Mouse (Mus musculus) midbrain, embryonic 16.5 days (tissue): ENCODE data around the gene Syngr2. TPM values are rescaled to one million over a fixed set of nuclear protein-coding genes. Genes with fewer than 3 reads are reported as not detected.

Experiments
- ATAC-seq: fragments of 200-750 bp; cut with Nextera tagmentation; 2 replicates; pipeline ENCODE4 v1.8.0; 2017; ENCODE audit warnings: moderate TSS enrichment
- H3K27ac ChIP-seq: fragments of 300-500 bp; sonication (generic); 2 replicates; pipeline ENCODE4 v1.5.1; 2014; ENCODE audit warnings: mild to moderate bottlenecking, low read length, mixed read lengths
- H3K27me3 ChIP-seq: fragments of 300-500 bp; sonication (generic); 2 replicates; pipeline ENCODE4 v1.6.1; 2014; ENCODE audit warnings: low read depth, low read length, mixed read lengths; ENCODE audit not compliant: control insufficient read depth, insufficient read depth
- H3K36me3 ChIP-seq: fragments of 300-500 bp; sonication (generic); 2 replicates; pipeline ENCODE4 v1.6.1; 2014; ENCODE audit warnings: mild to moderate bottlenecking, low read length, moderate library complexity, mixed read lengths; ENCODE audit not compliant: control insufficient read depth, insufficient read depth
- H3K4me1 ChIP-seq: fragments of 300-500 bp; sonication (generic); 2 replicates; pipeline ENCODE4 v1.6.1; 2014; ENCODE audit warnings: mild to moderate bottlenecking, low read length, mixed read lengths; ENCODE audit not compliant: control insufficient read depth, insufficient read depth
- H3K4me2 ChIP-seq: fragments of 300-500 bp; sonication (generic); 2 replicates; pipeline ENCODE4 v1.6.1; 2014; ENCODE audit warnings: mild to moderate bottlenecking, low read length, mixed read lengths
- H3K4me3 ChIP-seq: fragments of 300-500 bp; sonication (generic); 2 replicates; pipeline ENCODE4 v1.5.1; 2014; ENCODE audit warnings: low read depth, mild to moderate bottlenecking, low read length, moderate library complexity, mixed read lengths
- H3K9ac ChIP-seq: fragments of 300-500 bp; sonication (generic); 2 replicates; pipeline ENCODE4 v1.6.1; 2014; ENCODE audit warnings: low read depth, low read length, mixed read lengths
- H3K9me3 ChIP-seq: fragments of 300-500 bp; sonication (generic); replicated peaks from 2 replicates; pipeline ENCODE4 v1.6.1; 2014; ENCODE audit warnings: mild to moderate bottlenecking, low read length, mixed read lengths; ENCODE audit not compliant: control insufficient read depth, poor library complexity, severe bottlenecking
- WGBS: fragments of 180-500 bp; shearing (Covaris S2); extraction: QIAGEN DNeasy Blood & Tissue Kit; methylation state at CpG from one replicate; pipeline ENCODE4 v1.1.7; 2014; 5-methylcytosine and 5-hydroxymethylcytosine counted together
- polyA plus RNA-seq: library from polyadenylated mRNA; unstranded; fragments of >200 nt; fragmentation: Nextera tagmentation; extraction: Ambion mirVana; gene quantifications from 2 replicates; pipeline ENCODE4 v1.2.1, GENCODE M21; 2015

The Syngr2 gene
- polyA plus RNA-seq, 1 experiment from 2014 or later: 13.8 TPM

DNA sequence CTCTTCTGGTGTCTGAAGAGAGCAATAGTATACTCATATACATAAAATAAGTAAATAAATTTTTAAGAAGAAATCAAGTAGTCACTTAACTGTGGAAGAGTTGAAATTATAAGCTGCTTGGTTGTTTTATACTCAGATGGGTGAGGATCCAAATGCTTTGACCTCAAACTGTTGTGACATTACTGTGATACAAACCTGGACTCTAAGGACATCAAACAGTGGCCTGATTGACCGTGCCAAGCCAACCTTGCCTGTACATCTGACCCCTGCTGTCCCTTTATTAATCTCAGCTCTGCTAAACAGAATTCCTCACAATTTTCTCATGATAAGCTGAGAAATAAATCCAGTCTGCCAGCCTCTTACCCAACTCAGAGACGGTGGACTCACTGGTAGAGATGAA is 36.2 kb downstream of the Syngr2 start:
- WGBS: 85% methylated on average over 2 of the region's 2 CpGs
- ATAC-seq: no peak
- Histone ChIP-seq H3K4me1 (peaks cover 14% of the 10 kb centered on the region), H3K27me3 (no peaks in the 10 kb centered on the region), H3K9ac (no peak overlapping the region), H3K4me3 (no peak overlapping the region), H3K4me2 (no peak overlapping the region), H3K36me3 (no peaks in the 10 kb centered on the region), H3K27ac (no peak overlapping the region), H3K9me3 (no peaks in the 10 kb centered on the region)

- Histone ChIP-seq H3K36me3 (no peaks in the 10 kb centered on the region), H3K27ac (no peak overlapping the region), H3K9ac (no peak overlapping the region), H3K4me1 (peaks cover 14% of the 10 kb centered on the region), H3K27me3 (no peaks in the 10 kb centered on the region), H3K9me3 (no peaks in the 10 kb centered on the region), H3K4me2 (no peak overlapping the region), H3K4me3 (no peak overlapping the region)
- no peak for ATAC-seq
- WGBS: 59% methylated on average over 5 of the region's 5 CpGs
Measured at GRCm38 (mm10) chr11:117846640-117847039, 37.2 kb downstream of the Syngr2 start.

DNA sequence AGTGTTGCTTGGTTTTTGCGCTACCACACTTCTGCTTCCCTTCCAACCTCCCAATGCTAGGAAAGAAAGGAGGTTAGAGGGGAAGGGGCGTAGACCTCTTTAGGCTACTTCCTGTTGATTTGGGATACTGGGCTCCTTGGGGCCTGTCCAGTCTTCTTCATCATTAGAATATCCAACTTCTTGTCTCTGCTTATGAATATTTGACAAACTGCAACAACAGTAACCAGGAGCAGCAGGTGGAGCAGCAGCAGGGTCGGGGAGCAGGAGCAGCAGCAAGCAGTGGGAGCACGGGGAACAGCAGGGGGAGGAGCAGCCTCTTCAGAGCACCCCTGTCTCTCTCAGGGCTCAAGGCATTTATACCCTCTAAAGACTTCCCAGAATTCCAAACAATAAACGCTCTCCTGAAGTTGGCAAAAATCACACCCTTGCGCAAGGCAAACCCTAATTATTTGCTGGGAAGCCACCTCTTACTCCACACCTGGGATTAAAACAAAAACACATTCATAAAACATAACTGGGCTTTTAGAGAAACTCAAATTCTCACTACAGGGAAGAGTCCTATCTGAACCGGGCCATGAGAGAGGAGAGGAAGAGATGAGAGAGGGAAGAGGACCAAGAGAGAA is 38.2 kb downstream of the Syngr2 start:
- no peak for ATAC-seq
- H3K27ac ChIP-seq: peak overlapping the region; percentile 98
- H3K9ac ChIP-seq: peak overlapping the region; percentile 95
- no peak overlapping the region; the same call in 1 of the 2 replicates for H3K4me3 ChIP-seq
- peaks cover 14% of the 10 kb centered on the region for H3K4me1 ChIP-seq
- 85% methylated on average over 7 of the region's 7 CpGs for WGBS
- no peaks in the 10 kb centered on the region for H3K9me3 ChIP-seq
- no peaks in the 10 kb centered on the region for H3K27me3 ChIP-seq
- H3K36me3 ChIP-seq: no peaks in the 10 kb centered on the region
- peak overlapping the region; percentile 84 for H3K4me2 ChIP-seq

GRCm38 (mm10) chr11:117848271-117848984 is 39.0 kb downstream of the Syngr2 start:
- Histone ChIP-seq H3K27ac (peak overlapping the region; percentile 98), H3K9ac (peak overlapping the region; percentile 95), H3K4me3 (peak overlapping the region; percentile 69), H3K36me3 (no peaks in the 10 kb centered on the region), H3K27me3 (no peaks in the 10 kb centered on the region), H3K9me3 (no peaks in the 10 kb centered on the region), H3K4me2 (peak overlapping the region; percentile 84), H3K4me1 (peaks cover 14% of the 10 kb centered on the region)
- peak; percentile 88 for ATAC-seq
- WGBS: 13% methylated on average over 19 of the region's 19 CpGs

DNA sequence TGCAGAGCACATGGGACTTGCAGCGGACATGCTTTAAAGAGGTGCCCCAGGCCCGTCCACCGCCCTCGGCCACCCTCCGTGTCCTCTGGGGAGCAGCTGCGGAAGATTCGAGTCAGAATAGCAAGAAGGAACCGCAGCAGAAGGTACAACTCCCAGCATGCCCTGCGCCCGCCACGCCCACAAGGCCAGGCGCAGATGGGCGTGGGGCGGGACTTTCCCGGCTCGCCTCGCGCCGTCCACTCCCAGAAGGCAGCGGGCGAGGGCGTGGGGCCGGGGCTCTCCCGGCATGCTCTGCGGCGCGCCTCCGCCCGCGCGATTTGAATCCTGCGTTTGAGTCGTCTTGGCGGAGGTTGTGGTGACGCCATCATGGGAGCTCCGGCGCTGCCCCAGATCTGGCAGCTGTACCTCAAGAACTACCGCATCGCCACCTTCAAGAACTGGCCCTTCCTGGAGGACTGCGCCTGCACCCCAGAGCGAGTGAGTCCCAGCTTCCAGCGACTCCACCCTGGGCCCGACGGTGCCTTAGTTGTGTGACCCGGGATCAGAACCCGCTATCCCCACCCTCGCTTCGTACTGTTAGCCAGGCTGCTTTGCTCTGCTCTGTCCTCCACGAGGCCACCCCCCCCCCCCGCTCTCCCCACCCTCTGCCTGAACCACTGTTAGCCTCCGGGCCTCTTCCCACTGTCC is 39.7 kb downstream of the Syngr2 start, which contains the start of gene Birc5:
Gene Birc5, plus strand, starts transcription at position 267 of the 687 bp plus-strand sequence.
- peak within 1 kb of the TSS; percentile 98 for H3K27ac ChIP-seq
- no peaks in the 10 kb centered on the region for H3K36me3 ChIP-seq
- peak within 1 kb of the TSS; percentile 95 for H3K9ac ChIP-seq
- H3K4me2 ChIP-seq: peak within 1 kb of the TSS; percentile 84
- under 1% methylated on average over 51 of the region's 51 CpGs for WGBS
- H3K4me1 ChIP-seq: peaks cover 14% of the 10 kb centered on the region
- ATAC-seq: peak; percentile 95
- no peaks in the 10 kb centered on the region for H3K27me3 ChIP-seq
- H3K9me3 ChIP-seq: no peaks in the 10 kb centered on the region
- H3K4me3 ChIP-seq: peak within 1 kb of the TSS; percentile 69

GRCm38 (mm10) chr11:117852875-117853274 is 43.4 kb downstream of the Syngr2 start:
- Histone ChIP-seq H3K27ac (no peak overlapping the region), H3K36me3 (no peaks in the 10 kb centered on the region), H3K9ac (no peak overlapping the region), H3K4me3 (no peak overlapping the region), H3K9me3 (no peaks in the 10 kb centered on the region), H3K4me2 (no peak overlapping the region), H3K4me1 (peaks cover 11% of the 10 kb centered on the region), H3K27me3 (no peaks in the 10 kb centered on the region)
- no peak for ATAC-seq
- WGBS: 96% methylated on average over 3 of the region's 3 CpGs

DNA sequence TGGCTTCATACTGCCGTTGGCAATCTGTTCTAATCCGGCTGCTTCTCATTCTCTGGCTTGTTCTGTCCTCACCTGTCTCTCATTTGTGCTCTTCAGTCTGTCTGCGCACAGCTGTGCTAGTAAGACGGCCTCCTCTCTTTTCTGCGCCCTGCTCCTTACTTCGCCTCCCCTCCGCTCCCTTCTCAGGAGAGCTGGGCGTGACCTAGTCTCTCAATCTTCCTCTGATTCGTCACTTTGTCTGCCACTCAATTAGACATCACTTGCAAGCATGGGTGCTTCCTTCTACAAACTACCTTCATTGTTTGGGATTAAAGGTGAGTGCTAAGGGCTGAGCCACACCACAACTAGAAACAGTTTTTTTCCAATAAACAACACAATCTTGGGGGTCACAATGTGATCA is 44.8 kb downstream of the Syngr2 start:
- no peak overlapping the region for H3K4me2 ChIP-seq
- H3K4me3 ChIP-seq: no peak overlapping the region
- H3K27me3 ChIP-seq: no peaks in the 10 kb centered on the region
- H3K27ac ChIP-seq: no peak overlapping the region
- H3K4me1 ChIP-seq: peaks cover 5% of the 10 kb centered on the region
- H3K9me3 ChIP-seq: no peaks in the 10 kb centered on the region
- H3K9ac ChIP-seq: no peak overlapping the region
- ATAC-seq: no peak
- WGBS: 90% methylated on average over 9 of the region's 9 CpGs
- H3K36me3 ChIP-seq: no peaks in the 10 kb centered on the region

DNA sequence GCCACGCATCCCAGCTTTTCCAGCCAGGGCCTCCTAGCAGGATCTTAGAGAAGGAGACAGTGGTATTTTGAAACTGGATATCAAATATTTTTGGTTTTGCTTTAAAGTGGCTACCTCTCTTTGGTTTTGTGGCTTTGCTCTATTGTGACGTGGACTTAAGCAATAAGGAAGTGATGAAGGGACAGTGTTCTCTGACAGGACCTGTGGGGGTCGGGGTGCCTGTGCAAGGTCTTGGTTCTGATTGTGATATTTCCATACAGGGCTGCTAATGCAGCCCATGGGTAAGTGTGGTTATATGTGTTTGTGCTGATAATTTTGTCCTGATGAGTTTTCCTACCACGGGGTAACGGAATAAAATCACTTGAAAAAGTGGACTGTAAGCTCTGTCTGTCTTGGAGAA is 45.9 kb downstream of the Syngr2 start:
- Histone ChIP-seq H3K4me2 (no peak overlapping the region), H3K9ac (no peak overlapping the region), H3K27ac (no peak overlapping the region), H3K9me3 (no peaks in the 10 kb centered on the region), H3K4me3 (no peak overlapping the region), H3K36me3 (no peaks in the 10 kb centered on the region), H3K4me1 (no peaks in the 10 kb centered on the region), H3K27me3 (no peaks in the 10 kb centered on the region)
- over 99% methylated on average over 5 of the region's 5 CpGs for WGBS
- ATAC-seq: no peak

- Histone ChIP-seq H3K9ac (no peak overlapping the region), H3K27me3 (0 out of 2 replicates have a peak, but pooled peaks cover 2% of the 10 kb centered on the region), H3K9me3 (no peaks in the 10 kb centered on the region), H3K27ac (no peak overlapping the region), H3K4me1 (no peaks in the 10 kb centered on the region), H3K4me2 (no peak overlapping the region), H3K4me3 (no peak overlapping the region), H3K36me3 (no peaks in the 10 kb centered on the region)
- ATAC-seq: no peak
- WGBS: 92% methylated on average over 1 of the region's 1 CpGs
Measured at GRCm38 (mm10) chr11:117855975-117856374, 46.5 kb downstream of the Syngr2 start.
